Mouse (Mus musculus) megakaryocyte, embryonic 14.5 days (primary cell): ENCODE measurements around the gene Efna3.

Experiments used
- FLI1 ChIP-seq: IDR thresholded peaks from 2 replicates; pipeline ENCODE4 v1.6.1; 2012; ENCODE audit warnings: low read length, inconsistent platforms, mixed read lengths
- GATA1 ChIP-seq: IDR thresholded peaks from 3 replicates; pipeline ENCODE4 v1.6.1; 2012; ENCODE audit warnings: mixed read lengths, low read length, inconsistent platforms, borderline replicate concordance

DNA sequence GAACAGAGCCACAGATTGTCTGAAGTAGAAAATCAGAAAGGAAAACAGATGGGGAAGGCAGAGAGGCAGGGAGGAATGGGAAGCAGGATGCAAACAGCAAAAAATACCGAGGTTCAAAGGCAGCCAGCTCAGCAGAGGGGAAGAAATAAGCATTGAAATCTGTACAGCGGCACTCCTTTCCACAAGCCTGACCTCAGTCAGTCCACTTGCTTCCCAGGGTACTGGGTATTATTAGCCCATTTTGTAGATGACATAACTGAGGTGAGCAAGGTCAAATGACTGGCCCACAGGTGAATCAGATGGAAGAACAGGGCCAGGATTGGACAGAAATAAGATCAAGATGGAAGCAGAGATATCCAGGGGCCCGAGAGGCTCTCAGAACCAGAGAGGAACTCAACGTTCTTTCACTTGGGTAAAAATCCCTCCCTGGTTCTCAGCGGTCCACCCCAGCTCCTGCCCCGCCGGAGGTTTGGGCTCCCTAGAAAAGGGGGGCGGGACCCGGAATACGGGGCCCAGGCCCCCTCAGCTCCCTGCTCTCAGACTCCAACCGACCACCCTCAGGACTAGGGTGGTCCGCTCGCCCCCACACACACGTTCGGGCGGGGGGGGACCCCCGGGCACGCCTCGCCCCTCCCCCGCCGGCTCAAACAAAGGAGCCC, 14.4 kb upstream of the Efna3 start:
- TF ChIP-seq GATA1 (no peak), FLI1 (no peak)
